Comparison of ENCODE assay signal across 18 mouse cellular contexts in the genomic region with DNA sequence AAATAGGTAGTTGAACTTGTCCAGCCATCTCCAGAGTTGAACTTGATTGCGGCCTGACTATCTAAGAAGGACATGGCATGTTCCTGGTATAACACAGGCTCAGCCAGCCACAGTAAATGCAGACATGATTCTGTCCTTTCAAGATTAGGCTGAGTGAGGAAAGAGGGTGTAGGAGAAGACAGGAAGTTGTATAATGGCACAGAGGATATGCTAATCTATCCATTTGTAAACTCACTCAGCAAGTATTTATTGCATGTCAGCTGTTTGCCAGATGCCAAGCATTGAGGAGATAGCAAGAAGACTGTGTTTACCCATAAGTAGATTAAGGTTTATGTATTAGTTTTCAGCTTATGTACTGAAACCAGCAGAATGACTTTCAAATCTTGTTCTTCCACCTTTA. TPM values are rescaled to one million over a fixed set of nuclear protein-coding genes. Genes with fewer than 3 reads are reported as not detected.
A peak's percentile ranks its signal among the peaks of the same experiment; 100 is the strongest.
DNase-seq lines count a peak whose midpoint lies in the region; ATAC-seq and TF ChIP-seq lines count a peak whose summit lies in the region.
"Had no signal": no experiment of that assay in that cellular context is flagged by ENCODE, and none has a peak within 500 bp of the region (broad histone marks: within the 10 kb centered on the region; RNA-seq: fewer than 3 reads in every experiment).

No protein-coding gene starts in this region.

- no peak overlapping the region for H3K4me2 ChIP-seq in liver, embryonic 11.5 days
- H3K4me2 ChIP-seq in midbrain, postnatal 0 days (ENCODE audit: low read depth, low read length, poor library complexity, severe bottlenecking): no peak overlapping the region
- H3K4me2 ChIP-seq: heart, embryonic 15.5 days; lung, embryonic 14.5 days; neural tube, embryonic 13.5 days had no signal

- no peak for TF ChIP-seq CTCF in midbrain, postnatal 0 days (IDR thresholded peaks at IDR 0.05)

- no peak overlapping the region for H3K9ac ChIP-seq in liver, embryonic 11.5 days (ENCODE audit: low read depth, low read length)
- no peak overlapping the region for H3K9ac ChIP-seq in midbrain, postnatal 0 days (replicated peaks; ENCODE audit: low read length, poor library complexity, severe bottlenecking)
- H3K9ac ChIP-seq: heart, embryonic 15.5 days; lung, embryonic 14.5 days; neural tube, embryonic 13.5 days had no signal

- peaks cover 57% of the 10 kb centered on the region for H3K4me1 ChIP-seq in liver, embryonic 11.5 days (replicated peaks; ENCODE audit: control insufficient read depth, insufficient read depth, low read length)
- H3K4me1 ChIP-seq in midbrain, postnatal 0 days (ENCODE audit: insufficient read depth, low read length): no peaks in the 10 kb centered on the region
- no peaks in the 10 kb centered on the region for H3K4me1 ChIP-seq in midbrain, embryonic 10.5 days
- H3K4me1 ChIP-seq: hindbrain, embryonic 10.5 days; neural tube, embryonic 13.5 days had no signal

- 53% methylated on average over 1 of the region's 1 CpGs for WGBS in liver, embryonic 11.5 days
- 95% methylated on average over 1 of the region's 1 CpGs for WGBS in midbrain, postnatal 0 days
- 90% methylated on average over 1 of the region's 1 CpGs for WGBS in midbrain, embryonic 10.5 days

- no peak overlapping the region for H3K4me3 ChIP-seq in liver, embryonic 11.5 days (ENCODE audit: low read depth, low read length)
- no peak overlapping the region for H3K4me3 ChIP-seq in midbrain, postnatal 0 days (ENCODE audit: low read depth, low read length)
- no peak overlapping the region for H3K4me3 ChIP-seq in midbrain, embryonic 10.5 days
- H3K4me3 ChIP-seq: heart, embryonic 15.5 days; hindbrain, embryonic 10.5 days; neural tube, embryonic 13.5 days had no signal

- H3K36me3 ChIP-seq in liver, embryonic 11.5 days (ENCODE audit: control insufficient read depth, insufficient read depth, low read length): no peaks in the 10 kb centered on the region
- H3K36me3 ChIP-seq in midbrain, postnatal 0 days (ENCODE audit: insufficient read depth, low read length): no peaks in the 10 kb centered on the region
- H3K36me3 ChIP-seq in midbrain, embryonic 10.5 days: no peaks in the 10 kb centered on the region
- H3K36me3 ChIP-seq: heart, embryonic 15.5 days; hindbrain, embryonic 10.5 days; neural tube, embryonic 13.5 days had no signal

- 0 out of 2 replicates have a peak overlapping the region, but pooled peaks have one; percentile 32 for H3K27ac ChIP-seq in liver, embryonic 11.5 days (ENCODE audit: low read depth, low read length)
- no peak overlapping the region for H3K27ac ChIP-seq in midbrain, postnatal 0 days (ENCODE audit: low read depth, low read length)
- H3K27ac ChIP-seq in midbrain, embryonic 10.5 days (replicated peaks): no peak overlapping the region
- H3K27ac ChIP-seq: hindbrain, embryonic 10.5 days; macrophage; neural tube, embryonic 13.5 days had no signal

- ATAC-seq in activated CD4-positive, CD25-positive, alpha-beta regulatory T cell, adult 4 months: peak; percentile 58
- peak; percentile 66 for ATAC-seq in liver, embryonic 11.5 days (replicated peaks; ENCODE audit: low FRiP score)
- peak; percentile 86 for ATAC-seq in megakaryocyte-erythroid progenitor cell, adult 5-6 weeks (replicated peaks; ENCODE audit: low FRiP score, low TSS enrichment, poor library complexity, severe bottlenecking)
- no peak for ATAC-seq in midbrain, postnatal 0 days (ENCODE audit: low FRiP score)

- DNase-seq in CD4-positive helper T cell, adult 2 months (ENCODE audit: low read depth, low spot score): peak; percentile 35
- DNase-seq in liver, embryonic 11.5 days (ENCODE audit: low spot score): no peak
- DNase-seq in gastrocnemius, adult 18-20 months (ENCODE audit: low spot score): no peak
- DNase-seq in midbrain, postnatal 0 days (ENCODE audit: low spot score): no peak
- DNase-seq in midbrain, embryonic 10.5 days (ENCODE audit: low spot score): no peak
- DNase-seq: adrenal gland, postnatal 36 days; cerebellum, postnatal 14 days; kidney, adult 8-10 months; layer of hippocampus, postnatal 36 days; left cerebral cortex, postnatal 4 days; lung, embryonic 14.5 days; right cerebral cortex, postnatal 4 days had no signal

- no peaks in the 10 kb centered on the region for H3K27me3 ChIP-seq in liver, embryonic 11.5 days (replicated peaks; ENCODE audit: control insufficient read depth, insufficient read depth, low read length)
- no peaks in the 10 kb centered on the region for H3K27me3 ChIP-seq in midbrain, postnatal 0 days (ENCODE audit: insufficient read depth, low read length)
- H3K27me3 ChIP-seq in midbrain, embryonic 10.5 days (ENCODE audit: low read depth, poor library complexity, severe bottlenecking): no peaks in the 10 kb centered on the region
- H3K27me3 ChIP-seq: heart, embryonic 15.5 days; neural tube, embryonic 13.5 days had no signal

- no peaks in the 10 kb centered on the region for H3K9me3 ChIP-seq in liver, embryonic 11.5 days (ENCODE audit: control insufficient read depth, low read length)
- no peaks in the 10 kb centered on the region for H3K9me3 ChIP-seq in midbrain, postnatal 0 days (ENCODE audit: low read length)
- H3K9me3 ChIP-seq in midbrain, embryonic 10.5 days (replicated peaks): no peaks in the 10 kb centered on the region
- H3K9me3 ChIP-seq: heart, embryonic 15.5 days; hindbrain, embryonic 10.5 days; neural tube, embryonic 13.5 days had no signal

RNA-seq across cellular contexts. Expression of gene Dennd2d, which starts 10.5 kb away (rescaled TPM):
- polyA plus RNA-seq in activated CD4-positive, CD25-positive, alpha-beta regulatory T cell, adult 4 months (2017; shearing (Covaris generic)): 100 to 1,000 TPM; 153 to 177 TPM
- 5.2 and 6.1 TPM in 2 replicates for polyA plus RNA-seq in liver, embryonic 11.5 days (2014; fragmentation: Nextera tagmentation; extraction: Ambion mirVana)
- total RNA-seq in megakaryocyte-erythroid progenitor cell, adult 5-6 weeks (2014; fragmentation: Nextera tagmentation): 13.9 and 15.1 TPM in 2 replicates
- total RNA-seq in megakaryocyte-erythroid progenitor cell, adult 5-6 weeks (2017): 4.7 and 13.1 TPM in 2 replicates
- total RNA-seq in gastrocnemius, adult 18-20 months (2021): under 1 TPM; 0.07 to 0.24 TPM
- total RNA-seq in midbrain, postnatal 0 days (2014; rRNA removed): 1.2 and 1.4 TPM in 2 replicates
- polyA plus RNA-seq in midbrain, postnatal 0 days (2015; fragmentation: Nextera tagmentation; extraction: Ambion mirVana): 0.91 and 0.93 TPM in 2 replicates
- polyA plus RNA-seq in midbrain, embryonic 10.5 days (2016; fragmentation: Nextera tagmentation; extraction: Ambion mirVana): 0.64 and 0.65 TPM in 2 replicates

RNA-seq across cellular contexts. Expression of gene Dram2, which starts 54.9 kb away (rescaled TPM):
- 10 to 100 TPM; 43.0 to 48.1 TPM for polyA plus RNA-seq in activated CD4-positive, CD25-positive, alpha-beta regulatory T cell, adult 4 months (2017; shearing (Covaris generic))
- 34.7 and 40.5 TPM in 2 replicates for polyA plus RNA-seq in liver, embryonic 11.5 days (2014; fragmentation: Nextera tagmentation; extraction: Ambion mirVana)
- total RNA-seq in megakaryocyte-erythroid progenitor cell, adult 5-6 weeks (2014; fragmentation: Nextera tagmentation): 19.7 and 38.4 TPM in 2 replicates
- 24.7 and 41.6 TPM in 2 replicates for total RNA-seq in megakaryocyte-erythroid progenitor cell, adult 5-6 weeks (2017)
- total RNA-seq in gastrocnemius, adult 18-20 months (2021): 100 to 1,000 TPM in 1 of 2 experiments, 10 to 100 TPM in 1; 93.7 to 103 TPM
- total RNA-seq in midbrain, postnatal 0 days (2014; rRNA removed): 37.2 and 64.8 TPM in 2 replicates
- polyA plus RNA-seq in midbrain, postnatal 0 days (2015; fragmentation: Nextera tagmentation; extraction: Ambion mirVana): 64.6 and 67.3 TPM in 2 replicates
- polyA plus RNA-seq in midbrain, embryonic 10.5 days (2016; fragmentation: Nextera tagmentation; extraction: Ambion mirVana): 41.5 and 46.4 TPM in 2 replicates

RNA-seq across cellular contexts. Expression of gene Cept1, which starts 54.9 kb away (rescaled TPM):
- 100 to 1,000 TPM; 108 to 110 TPM for polyA plus RNA-seq in activated CD4-positive, CD25-positive, alpha-beta regulatory T cell, adult 4 months (2017; shearing (Covaris generic))
- polyA plus RNA-seq in liver, embryonic 11.5 days (2014; fragmentation: Nextera tagmentation; extraction: Ambion mirVana): 40.7 and 43.0 TPM in 2 replicates
- 18.1 and 28.3 TPM in 2 replicates for total RNA-seq in megakaryocyte-erythroid progenitor cell, adult 5-6 weeks (2014; fragmentation: Nextera tagmentation)
- total RNA-seq in megakaryocyte-erythroid progenitor cell, adult 5-6 weeks (2017): 42.5 and 49.3 TPM in 2 replicates
- 10 to 100 TPM; 27.6 to 30.8 TPM for total RNA-seq in gastrocnemius, adult 18-20 months (2021)
- 49.4 and 57.5 TPM in 2 replicates for total RNA-seq in midbrain, postnatal 0 days (2014; rRNA removed)
- polyA plus RNA-seq in midbrain, postnatal 0 days (2015; fragmentation: Nextera tagmentation; extraction: Ambion mirVana): 36.6 and 43.0 TPM in 2 replicates
- polyA plus RNA-seq in midbrain, embryonic 10.5 days (2016; fragmentation: Nextera tagmentation; extraction: Ambion mirVana): 40.2 and 43.0 TPM in 2 replicates

Comparison
In these comparisons a context has a peak if more than half of its experiments do, and no peak if none do; other contexts are left out.
1. RNA of gene Dennd2d, which starts 10.5 kb away (polyA plus RNA-seq): 153 to 177 TPM in activated CD4-positive, CD25-positive, alpha-beta regulatory T cell, adult 4 months; 5.2 to 6.1 TPM in liver, embryonic 11.5 days, 0.91 to 0.93 TPM in midbrain, postnatal 0 days and 0.64 to 0.65 TPM in midbrain, embryonic 10.5 days; every median in the first group is over 10 times any median in the second.